Mouse (Mus musculus) hindbrain, embryonic 12.5 days (tissue): ENCODE results near the gene Nt5c. TPM values are rescaled to one million over a fixed set of nuclear protein-coding genes. Genes with fewer than 3 reads are reported as not detected.
"Not testable (repeated sequence)": the region's sequence is repeated elsewhere in the genome, so short reads cannot be mapped to it uniquely, and the experiment has no call there.

Experiments used
- ATAC-seq: fragments of 200-750 bp; cut with Nextera tagmentation; 2 replicates; pipeline ENCODE4 v1.8.0; 2017; ENCODE audit warnings: moderate TSS enrichment; ENCODE audit not compliant: low FRiP score
- H3K27ac ChIP-seq: fragments of 300-500 bp; sonication (generic); 2 replicates; pipeline ENCODE4 v1.5.1; 2016; ENCODE audit warnings: mild to moderate bottlenecking
- H3K27me3 ChIP-seq: fragments of 300-500 bp; sonication (generic); 2 replicates; pipeline ENCODE4 v1.6.1; 2016; ENCODE audit warnings: mild to moderate bottlenecking
- H3K36me3 ChIP-seq: fragments of 300-500 bp; sonication (generic); 2 replicates; pipeline ENCODE4 v1.6.1; 2016; ENCODE audit warnings: mild to moderate bottlenecking
- H3K4me1 ChIP-seq: fragments of 300-500 bp; sonication (generic); 2 replicates; pipeline ENCODE4 v1.6.1; 2016
- H3K4me2 ChIP-seq: fragments of 300-500 bp; sonication (generic); replicated peaks from 2 replicates; pipeline ENCODE4 v1.6.1; 2016; ENCODE audit warnings: mild to moderate bottlenecking
- H3K4me3 ChIP-seq: fragments of 300-500 bp; sonication (generic); 2 replicates; pipeline ENCODE4 v1.5.1; 2016; ENCODE audit warnings: mild to moderate bottlenecking
- H3K9ac ChIP-seq: fragments of 300-500 bp; sonication (generic); 2 replicates; pipeline ENCODE4 v1.6.1; 2016; ENCODE audit warnings: mild to moderate bottlenecking, moderate library complexity
- H3K9me3 ChIP-seq: fragments of 300-500 bp; sonication (generic); replicated peaks from 2 replicates; pipeline ENCODE4 v1.6.1; 2016; ENCODE audit warnings: mild to moderate bottlenecking
- WGBS: fragments of 180-500 bp; shearing (Covaris S2); methylation state at CpG from one replicate; pipeline ENCODE4 v1.1.7; 2016; 5-methylcytosine and 5-hydroxymethylcytosine counted together
- polyA plus RNA-seq: library from polyadenylated mRNA; unstranded; fragments of >200 nt; fragmentation: Nextera tagmentation; extraction: Ambion mirVana; gene quantifications from 2 replicates; pipeline ENCODE4 v1.2.1, GENCODE M21; 2016

Nt5c gene
- 81.5 and 86.5 TPM in 2 replicates for polyA plus RNA-seq

DNA sequence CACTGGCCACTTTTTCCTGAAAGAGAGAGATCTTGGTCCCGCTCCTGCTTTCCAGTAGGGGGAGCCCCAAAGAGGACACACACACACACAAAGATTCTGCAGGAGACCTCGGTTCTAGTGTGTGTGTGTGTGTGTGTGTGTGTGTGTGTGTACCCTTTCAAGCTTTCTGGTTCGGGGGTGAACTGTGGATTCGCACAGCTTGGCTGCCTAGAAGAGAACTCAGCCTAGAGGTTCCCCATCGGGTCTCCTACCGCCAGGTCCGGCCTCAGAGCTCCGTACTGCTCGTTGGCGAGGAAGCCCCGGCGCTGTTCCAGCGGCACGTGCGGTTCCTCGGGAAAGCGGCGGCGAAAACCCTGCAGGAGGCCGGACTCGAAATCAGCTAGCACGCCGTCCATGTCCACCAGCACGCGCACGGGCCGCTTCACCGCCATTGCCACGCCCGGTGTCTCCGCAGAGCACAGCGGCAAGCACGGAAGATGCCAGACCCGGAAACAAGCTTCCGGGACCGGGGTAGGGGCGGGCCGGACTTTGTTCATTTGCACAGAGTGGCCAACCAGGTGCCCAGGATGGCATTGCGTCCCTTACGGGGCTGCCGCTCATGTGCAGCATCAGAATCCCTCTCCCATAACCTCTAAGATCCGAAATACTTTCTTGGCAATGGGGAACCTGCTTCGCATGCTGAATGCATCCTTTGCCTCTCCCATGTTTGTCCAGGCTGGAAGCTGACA is at the start of gene Nt5c:
Gene Nt5c, minus strand, starts transcription at position 507 of the 728 bp plus-strand sequence.
- Histone ChIP-seq H3K9ac (peak within 1 kb of the TSS; percentile 74), H3K4me1 (peaks cover 18% of the 10 kb centered on the region), H3K4me3 (peak within 1 kb of the TSS; percentile 58), H3K27me3 (0 out of 2 replicates have a peak, but pooled peaks cover 5% of the 10 kb centered on the region), H3K9me3 (no peaks in the 10 kb centered on the region), H3K27ac (peak within 1 kb of the TSS; percentile 78), H3K4me2 (peak within 1 kb of the TSS; percentile 70), H3K36me3 (peaks cover 13% of the 10 kb centered on the region)
- peak; percentile 88 for ATAC-seq
- WGBS: under 1% methylated on average over 43 of the region's 43 CpGs

GRCm38 (mm10) chr11:115538045-115538444 is 46.4 kb upstream of the Nt5c start:
- ATAC-seq: no peak
- Histone ChIP-seq H3K4me2 (no peak overlapping the region), H3K4me3 (no peak overlapping the region), H3K36me3 (peaks cover 10% of the 10 kb centered on the region), H3K4me1 (peaks cover 10% of the 10 kb centered on the region), H3K27me3 (0 out of 2 replicates have a peak, but pooled peaks cover 3% of the 10 kb centered on the region), H3K9me3 (no peaks in the 10 kb centered on the region), H3K27ac (no peak overlapping the region), H3K9ac (no peak overlapping the region)
- 67% methylated on average over 2 of the region's 2 CpGs for WGBS

DNA sequence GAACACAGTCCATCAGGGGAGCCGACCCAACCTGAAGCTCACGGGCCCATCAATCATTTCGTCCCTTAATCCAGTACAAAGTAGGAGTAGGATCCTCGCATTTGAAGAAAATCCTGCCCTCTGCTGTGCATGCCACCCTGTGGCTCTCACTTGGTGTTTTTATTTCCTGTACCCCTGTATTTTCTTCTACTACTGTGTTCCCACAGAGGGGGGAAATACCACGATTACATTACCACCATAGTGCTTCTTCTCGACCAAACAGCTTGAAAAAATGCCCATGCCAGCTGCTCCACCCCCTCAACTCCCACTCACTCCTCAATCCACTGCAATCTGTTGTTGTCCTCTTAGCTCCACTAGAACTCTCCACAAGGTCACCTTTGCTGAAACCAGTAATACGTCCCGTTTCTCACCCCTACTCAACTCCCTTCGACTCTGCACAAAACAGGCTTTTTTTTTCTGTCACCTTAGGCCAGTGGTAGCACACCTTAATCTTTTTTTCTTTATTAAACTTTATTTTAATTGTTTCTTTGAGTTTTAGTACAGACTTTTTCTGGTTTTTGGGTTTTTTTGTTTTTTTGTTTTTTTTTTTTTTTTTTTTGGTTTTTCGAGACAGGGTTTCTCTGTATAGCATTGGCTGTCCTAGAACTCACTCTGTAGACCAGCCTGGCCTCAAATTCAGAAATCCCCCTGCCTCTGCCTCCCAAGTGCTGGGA is 45.4 kb upstream of the Nt5c start:
- H3K27ac ChIP-seq: peak overlapping the region; percentile 99
- H3K4me3 ChIP-seq: peak overlapping the region; percentile 95; the same call in 1 of the 2 replicates
- no peaks in the 10 kb centered on the region for H3K9me3 ChIP-seq
- H3K36me3 ChIP-seq: peaks cover 21% of the 10 kb centered on the region
- no peaks in the 10 kb centered on the region for H3K27me3 ChIP-seq
- 81% methylated on average over 10 of the region's 10 CpGs for WGBS
- H3K4me2 ChIP-seq: peak overlapping the region; percentile 85
- H3K4me1 ChIP-seq: peaks cover 10% of the 10 kb centered on the region
- no peak overlapping the region for H3K9ac ChIP-seq
- ATAC-seq: no peak

GRCm38 (mm10) chr11:115536038-115536681 is 44.5 kb upstream of the Nt5c start, which contains the start of gene Sumo2:
Sumo2 (minus strand) TSS chr11:115536276.
- H3K27me3 ChIP-seq: no peaks in the 10 kb centered on the region
- peaks cover 28% of the 10 kb centered on the region for H3K36me3 ChIP-seq
- peak within 1 kb of the TSS; percentile 85 for H3K4me2 ChIP-seq
- H3K27ac ChIP-seq: peak within 1 kb of the TSS; percentile 99
- 1% methylated on average over 53 of the region's 70 CpGs for WGBS
- H3K4me1 ChIP-seq: peaks cover 10% of the 10 kb centered on the region
- H3K9ac ChIP-seq: peak within 1 kb of the TSS; percentile 98
- H3K4me3 ChIP-seq: peak within 1 kb of the TSS; percentile 95
- ATAC-seq: peak; percentile 92
- H3K9me3 ChIP-seq: no peaks in the 10 kb centered on the region

- peak overlapping the region; percentile 99 for H3K27ac ChIP-seq
- H3K36me3 ChIP-seq: peaks cover 30% of the 10 kb centered on the region
- H3K4me2 ChIP-seq: peak overlapping the region; percentile 85
- no peaks in the 10 kb centered on the region for H3K9me3 ChIP-seq
- peaks cover 10% of the 10 kb centered on the region for H3K4me1 ChIP-seq
- ATAC-seq: peak; percentile 84
- H3K27me3 ChIP-seq: no peaks in the 10 kb centered on the region
- under 1% methylated on average over 54 of the region's 84 CpGs for WGBS
- peak overlapping the region; percentile 95 for H3K4me3 ChIP-seq
- peak overlapping the region; percentile 98 for H3K9ac ChIP-seq
Measured at GRCm38 (mm10) chr11:115535401-115536037, 43.9 kb upstream of the Nt5c start.

DNA sequence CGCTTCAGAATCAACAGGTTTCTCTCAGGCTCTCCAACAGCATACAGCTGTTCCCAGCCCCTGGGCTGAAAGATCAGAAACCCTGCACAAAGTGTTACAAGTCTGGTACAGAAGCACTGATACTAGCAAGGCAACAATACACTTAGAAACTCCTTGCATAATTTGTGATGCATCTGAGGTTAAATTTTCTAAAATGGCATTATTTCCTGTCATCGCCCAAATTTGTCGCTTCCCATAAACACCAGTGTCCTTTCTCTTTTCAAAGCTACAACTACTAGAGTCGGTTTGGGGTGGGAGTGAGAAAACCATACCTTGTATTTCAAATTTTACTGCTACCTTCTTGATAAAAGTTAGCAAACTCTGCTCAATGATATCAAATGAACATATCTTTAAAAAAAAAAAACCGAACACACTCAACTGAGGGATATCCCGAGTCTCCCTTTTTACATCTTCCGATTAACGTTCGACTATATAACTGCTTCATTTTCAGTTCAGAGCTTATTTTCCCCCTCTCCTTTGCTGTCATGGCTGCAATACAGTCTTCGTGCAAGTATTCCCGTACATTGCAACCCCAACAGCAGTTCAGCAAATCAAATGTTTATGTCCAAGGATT is 43.2 kb upstream of the Nt5c start:
- H3K9ac ChIP-seq: peak overlapping the region; percentile 98
- H3K27ac ChIP-seq: peak overlapping the region; percentile 99
- H3K27me3 ChIP-seq: no peaks in the 10 kb centered on the region
- peak overlapping the region; percentile 95 for H3K4me3 ChIP-seq
- ATAC-seq: no peak
- peak overlapping the region; percentile 85 for H3K4me2 ChIP-seq
- no peaks in the 10 kb centered on the region for H3K9me3 ChIP-seq
- WGBS: 8% methylated on average over 11 of the region's 11 CpGs
- H3K4me1 ChIP-seq: peaks cover 10% of the 10 kb centered on the region
- peaks cover 34% of the 10 kb centered on the region for H3K36me3 ChIP-seq

- not testable (repeated sequence) for ATAC-seq, H3K4me1 ChIP-seq, H3K4me3 ChIP-seq, H3K4me2 ChIP-seq, H3K27me3 ChIP-seq, H3K9me3 ChIP-seq, H3K27ac ChIP-seq, H3K9ac ChIP-seq
- H3K36me3 ChIP-seq: peaks cover 70% of the 10 kb centered on the region
- WGBS: 85% methylated on average over 3 of the region's 3 CpGs
Measured at GRCm38 (mm10) chr11:115526446-115526845, 34.8 kb upstream of the Nt5c start.

DNA sequence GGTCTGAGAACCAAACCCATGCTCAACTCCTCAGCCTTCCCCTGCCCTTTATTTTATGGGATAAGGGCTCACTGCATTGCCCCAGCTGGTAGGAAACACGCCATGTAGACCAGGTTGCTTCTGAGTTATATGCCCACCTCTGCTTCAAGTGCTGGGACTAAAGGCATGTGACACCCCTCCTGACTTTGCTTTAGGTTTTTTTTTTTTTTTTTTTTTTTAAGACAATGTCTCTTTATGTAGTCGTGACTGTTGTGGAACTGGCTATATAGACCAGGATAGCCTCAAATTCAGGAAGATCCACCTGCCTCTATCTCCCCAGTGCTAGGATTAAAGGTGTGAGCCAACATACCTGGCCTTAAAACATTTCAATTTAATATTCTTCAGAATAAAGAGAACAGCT is 31.0 kb upstream of the Nt5c start:
- Histone ChIP-seq H3K4me3 (no peak overlapping the region), H3K36me3 (peaks cover 52% of the 10 kb centered on the region), H3K27me3 (no peaks in the 10 kb centered on the region), H3K9me3 (no peaks in the 10 kb centered on the region), H3K4me2 (no peak overlapping the region), H3K4me1 (no peaks in the 10 kb centered on the region), H3K27ac (no peak overlapping the region), H3K9ac (no peak overlapping the region)
- no peak for ATAC-seq
- WGBS: 76% methylated on average over 2 of the region's 2 CpGs

DNA sequence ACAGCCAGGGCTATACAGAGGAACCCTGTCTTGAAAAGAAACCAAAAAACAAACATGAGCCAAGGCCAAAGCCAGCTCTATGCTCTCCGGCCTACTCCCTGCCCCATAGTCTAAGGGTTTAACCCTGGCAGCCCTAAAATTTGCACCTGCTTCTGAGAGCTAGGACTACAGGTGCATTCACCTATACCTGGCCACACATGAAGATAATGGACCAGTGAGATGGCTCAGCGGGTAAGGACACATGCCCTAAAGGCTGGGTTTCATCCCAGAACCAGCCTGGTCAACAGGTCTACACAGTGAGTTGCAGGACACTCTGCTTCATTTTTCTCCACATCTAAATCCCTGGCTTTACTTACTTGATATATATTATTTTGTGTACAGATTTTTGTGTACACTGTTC is 30.6 kb upstream of the Nt5c start:
- Histone ChIP-seq H3K27ac (no peak overlapping the region), H3K4me2 (no peak overlapping the region), H3K36me3 (peaks cover 48% of the 10 kb centered on the region), H3K27me3 (no peaks in the 10 kb centered on the region), H3K9me3 (no peaks in the 10 kb centered on the region), H3K9ac (no peak overlapping the region), H3K4me3 (no peak overlapping the region), H3K4me1 (no peaks in the 10 kb centered on the region)
- 93% methylated on average over 2 of the region's 2 CpGs for WGBS
- no peak for ATAC-seq

DNA sequence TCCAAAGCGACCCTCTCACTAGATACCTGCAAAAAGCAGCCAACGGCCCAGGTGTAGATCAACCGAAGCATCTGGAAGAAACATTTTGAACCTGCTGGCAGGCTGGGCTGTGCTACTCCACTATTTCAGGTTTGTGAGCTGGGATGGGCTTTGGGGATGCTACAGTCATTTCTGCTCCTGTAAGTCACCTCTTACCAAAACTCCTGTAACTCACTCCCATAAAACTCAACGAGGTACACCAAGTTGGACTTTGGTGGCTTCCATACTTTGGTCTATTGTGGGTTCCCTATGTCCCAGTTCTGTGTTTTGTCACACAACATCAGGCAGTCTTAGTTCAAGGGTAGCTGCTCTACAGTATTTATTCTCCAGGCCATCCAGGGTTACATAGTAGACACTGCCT is 29.4 kb upstream of the Nt5c start:
- no peaks in the 10 kb centered on the region for H3K27me3 ChIP-seq
- WGBS: 88% methylated on average over 4 of the region's 4 CpGs
- no peaks in the 10 kb centered on the region for H3K9me3 ChIP-seq
- H3K4me2 ChIP-seq: no peak overlapping the region
- H3K4me1 ChIP-seq: no peaks in the 10 kb centered on the region
- no peak for ATAC-seq
- no peak overlapping the region for H3K9ac ChIP-seq
- H3K27ac ChIP-seq: no peak overlapping the region
- no peak overlapping the region for H3K4me3 ChIP-seq
- H3K36me3 ChIP-seq: peaks cover 39% of the 10 kb centered on the region

- no peaks in the 10 kb centered on the region for H3K27me3 ChIP-seq
- H3K9ac ChIP-seq: no peak overlapping the region
- no peak for ATAC-seq
- H3K4me3 ChIP-seq: no peak overlapping the region
- peaks cover 32% of the 10 kb centered on the region for H3K36me3 ChIP-seq
- no peaks in the 10 kb centered on the region for H3K9me3 ChIP-seq
- H3K27ac ChIP-seq: no peak overlapping the region
- no peaks in the 10 kb centered on the region for H3K4me1 ChIP-seq
- 62% methylated on average over 2 of the region's 2 CpGs for WGBS
- H3K4me2 ChIP-seq: no peak overlapping the region
Measured at GRCm38 (mm10) chr11:115520218-115520617, 28.6 kb upstream of the Nt5c start.
